Mouse (Mus musculus) v-Abl transformed pro-B cells (cell line): ENCODE measurements around the gene Ccdc57.
"Not testable (repeated sequence)": the region's sequence is repeated elsewhere in the genome, so short reads cannot be mapped to it uniquely, and the experiment has no call there.

Experiments used
- in situ Hi-C, 2 experiments: fragments of 400-800 bp; cut with MboI; formaldehyde crosslinking; loops; one replicate each; pipeline ENCODE4 v1.15.1; 2025; ENCODE audit not compliant: unreplicated experiment in 2 of 2

The Ccdc57 gene

DNA sequence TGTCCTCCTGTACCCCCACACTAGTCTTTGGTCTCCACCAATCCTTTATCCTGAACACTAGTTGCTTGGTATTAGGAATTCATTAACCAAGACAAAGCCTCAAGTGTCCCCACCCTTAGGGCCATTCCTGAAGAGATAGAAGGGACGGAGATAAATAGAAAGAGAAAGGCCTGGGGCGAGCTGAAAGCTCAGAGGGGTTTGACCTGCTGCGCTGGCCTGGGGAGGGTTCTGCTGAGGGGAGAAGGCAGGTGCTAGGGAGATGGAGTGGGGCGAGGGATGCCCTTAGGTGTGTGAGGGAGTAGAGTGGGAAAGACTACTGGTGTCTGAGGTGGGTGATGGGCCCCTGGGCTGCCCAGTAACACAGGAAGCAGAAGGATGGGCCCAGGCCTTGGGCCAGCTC is 78.9 kb downstream of the Ccdc57 start:
- in situ Hi-C loops = no loop called here

DNA sequence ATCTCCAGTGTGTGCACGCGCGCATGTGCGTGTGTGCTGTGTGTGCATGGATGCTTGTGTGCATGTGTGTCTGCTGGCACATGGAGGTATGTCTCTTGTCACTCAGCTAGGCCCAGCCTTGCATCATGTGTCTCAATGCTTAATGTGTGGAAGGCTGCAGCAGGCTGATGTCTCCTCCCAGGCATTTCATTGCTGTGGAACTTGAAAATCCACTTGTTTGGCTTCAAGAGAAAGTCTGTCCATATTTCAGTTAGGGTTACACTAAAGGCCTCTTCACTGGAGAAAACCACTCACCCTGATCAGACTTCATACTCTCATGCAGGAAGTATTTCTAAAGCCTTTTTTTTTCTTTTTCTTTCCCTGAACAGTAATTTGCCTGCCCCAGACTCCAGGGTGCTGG is 79.5 kb downstream of the Ccdc57 start:
- in situ Hi-C loops = no loop called here

DNA sequence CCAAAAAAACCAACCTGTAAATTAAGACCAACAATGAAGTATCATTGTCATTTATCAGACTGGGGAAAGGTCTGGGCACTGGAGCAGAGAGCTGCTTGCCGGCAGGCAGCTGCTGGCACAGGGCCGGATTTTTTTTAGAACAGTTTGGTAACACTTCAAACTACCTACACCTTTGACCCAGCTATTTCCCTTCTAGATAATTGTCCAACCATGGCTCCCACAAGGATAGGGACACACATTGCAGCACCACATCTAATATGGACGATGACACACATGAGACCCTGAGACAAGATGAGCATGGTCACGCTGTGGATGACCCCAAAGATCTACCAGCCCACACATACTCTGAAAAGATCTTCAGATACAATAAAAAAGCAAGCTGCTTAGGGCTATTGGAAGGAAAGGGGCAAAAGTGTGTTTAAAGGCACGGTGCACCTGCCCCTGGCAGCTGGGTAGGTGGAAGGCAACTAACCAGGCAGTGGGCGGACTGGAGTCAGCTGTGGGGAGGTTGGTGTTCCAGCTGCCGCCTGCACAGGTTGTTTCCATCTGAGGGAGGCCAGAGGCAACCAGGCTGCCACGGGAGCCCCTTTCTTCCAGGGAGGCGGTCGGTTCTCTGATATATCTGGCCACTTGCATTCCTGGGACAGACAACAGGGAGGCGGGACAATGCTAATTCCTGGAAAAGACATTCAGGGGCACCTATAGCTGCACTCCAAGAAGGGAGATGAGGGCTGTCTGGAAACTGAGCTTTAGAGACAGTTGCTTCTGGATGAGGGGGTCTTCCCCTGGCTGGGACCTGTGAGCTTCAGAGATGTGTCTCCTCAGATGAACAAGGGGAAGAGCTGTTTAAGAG is 80.4 kb downstream of the Ccdc57 start:
- in situ Hi-C loops = no loop called here

DNA sequence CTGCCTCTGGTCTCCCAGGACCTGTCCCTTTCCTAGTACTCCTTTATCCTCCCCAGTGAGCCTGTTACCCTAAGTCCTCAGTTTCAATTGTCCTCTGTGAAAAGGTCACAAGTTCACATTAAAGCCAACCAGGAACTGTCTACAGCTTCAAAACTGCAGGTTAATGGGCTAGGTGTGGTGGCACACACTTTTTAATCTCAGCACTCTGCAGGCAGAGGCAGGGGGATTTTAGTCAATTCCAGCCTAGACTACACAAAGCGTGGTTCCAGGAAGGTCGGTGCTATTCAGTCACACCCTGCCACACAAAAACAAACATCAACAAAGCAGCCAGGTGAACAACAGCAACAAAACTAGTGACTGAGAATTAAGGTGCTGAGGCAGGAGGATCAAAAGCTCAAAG is 81.1 kb downstream of the Ccdc57 start:
- in situ Hi-C loops = no loop called here

DNA sequence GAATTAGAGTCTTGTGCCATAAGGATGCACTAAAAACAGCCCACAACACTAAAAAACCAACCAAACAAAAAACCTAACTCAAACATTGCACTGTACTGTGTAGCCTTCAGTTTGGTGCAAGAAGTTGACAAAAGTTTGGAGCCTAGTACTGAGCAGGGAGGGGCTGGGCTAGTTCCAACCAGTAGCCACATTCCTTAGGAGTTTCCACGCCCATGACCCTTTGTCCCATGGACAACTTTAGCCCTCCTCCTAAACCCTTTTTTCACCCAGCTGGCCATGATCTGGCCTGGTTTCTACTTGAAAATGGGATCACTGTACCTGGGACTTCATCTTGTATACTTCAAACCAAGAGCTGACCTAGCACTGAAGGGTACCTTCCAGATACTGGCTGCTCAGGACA is 81.5 kb downstream of the Ccdc57 start:
- in situ Hi-C loops = no loop called here

DNA sequence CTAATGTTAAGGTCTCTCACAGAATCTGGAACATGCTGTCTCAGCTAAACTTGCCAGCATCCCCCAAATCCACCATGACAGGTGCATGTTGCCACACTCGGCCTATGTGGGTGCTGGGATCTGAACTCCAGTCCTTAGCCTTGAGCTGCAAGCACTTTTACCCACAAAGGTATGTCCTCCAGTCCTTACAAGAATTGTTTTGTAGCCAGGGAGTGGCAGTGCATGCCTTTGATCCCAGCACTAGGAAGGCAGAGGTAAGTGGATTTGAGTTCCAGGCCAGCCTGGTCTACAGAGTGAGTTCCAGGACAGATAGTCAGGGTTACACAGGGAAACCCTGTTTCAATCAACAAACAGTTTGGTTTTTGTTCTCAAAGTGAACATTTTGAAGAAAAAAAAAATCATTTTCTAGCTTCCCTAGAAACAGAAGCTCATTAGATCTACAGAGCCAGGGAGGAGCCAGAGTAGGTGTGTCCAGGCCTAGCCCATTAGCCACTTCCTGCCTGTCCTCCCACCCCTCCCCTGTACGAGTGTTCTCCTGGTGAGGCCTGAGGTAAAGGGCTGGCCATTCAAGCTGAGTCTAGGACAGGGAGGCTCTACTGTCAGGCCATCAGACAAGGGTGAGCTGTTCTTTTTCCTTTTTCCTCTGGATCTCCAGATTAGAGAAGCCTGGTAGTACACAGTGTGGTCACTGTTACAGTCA is 82.2 kb downstream of the Ccdc57 start:
- in situ Hi-C loops = no loop called here

DNA sequence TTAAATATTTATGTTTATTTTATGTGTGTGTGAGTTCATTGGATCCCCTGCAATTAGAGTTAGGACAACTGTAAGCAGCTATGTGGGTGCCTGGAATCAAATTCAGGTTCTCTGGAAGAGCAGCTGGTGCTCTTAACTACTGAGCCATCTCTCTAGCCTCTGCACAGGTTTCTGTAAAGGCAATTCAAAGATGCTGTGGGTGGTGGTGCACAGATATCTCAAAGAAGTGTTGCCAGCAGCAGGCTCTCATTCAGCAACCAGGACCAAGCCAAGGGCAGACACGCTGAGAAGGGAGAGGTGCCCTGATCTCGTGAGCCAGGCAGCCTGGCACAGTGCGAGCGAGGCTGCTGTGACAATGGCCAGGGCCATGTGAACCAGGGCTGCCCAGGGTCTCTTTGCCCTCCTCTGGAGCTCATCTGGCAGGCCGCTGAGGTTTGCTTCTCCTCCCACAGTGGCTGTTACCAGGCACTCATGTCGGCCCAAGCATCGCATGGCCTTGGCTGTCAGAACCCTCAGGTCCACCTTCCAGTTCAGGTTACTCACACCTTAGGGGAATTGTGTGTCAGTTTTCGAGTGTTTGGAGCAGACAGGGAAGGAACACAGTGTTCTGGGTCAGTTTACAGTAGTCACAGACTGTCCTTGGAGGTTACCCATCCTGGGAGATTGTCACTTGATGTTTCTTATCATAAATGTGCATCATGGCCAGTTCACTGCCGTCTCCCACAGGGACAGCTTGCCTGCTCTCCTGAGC is 85.8 kb downstream of the Ccdc57 start:
- in situ Hi-C loops = no loop called here

DNA sequence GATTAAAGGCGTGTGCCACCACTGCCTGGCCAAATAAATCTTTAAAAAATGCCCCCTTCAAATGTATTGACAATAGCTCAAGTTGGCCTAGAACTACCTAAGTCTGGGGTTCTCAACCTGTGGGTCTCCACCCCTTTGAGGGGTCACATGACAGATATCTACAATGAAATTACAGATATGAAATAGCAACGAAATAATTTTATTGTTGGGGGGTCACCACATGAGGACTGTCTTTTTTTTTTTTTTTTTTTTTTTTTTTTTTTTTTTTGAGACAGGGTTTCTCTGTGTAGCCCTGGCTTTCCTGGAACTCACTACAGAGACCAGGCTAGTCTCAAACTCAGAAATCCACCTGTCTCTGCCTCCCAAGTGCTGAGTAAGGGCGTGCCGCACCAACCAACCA is 88.3 kb downstream of the Ccdc57 start:
- in situ Hi-C loops = no loop called here

DNA sequence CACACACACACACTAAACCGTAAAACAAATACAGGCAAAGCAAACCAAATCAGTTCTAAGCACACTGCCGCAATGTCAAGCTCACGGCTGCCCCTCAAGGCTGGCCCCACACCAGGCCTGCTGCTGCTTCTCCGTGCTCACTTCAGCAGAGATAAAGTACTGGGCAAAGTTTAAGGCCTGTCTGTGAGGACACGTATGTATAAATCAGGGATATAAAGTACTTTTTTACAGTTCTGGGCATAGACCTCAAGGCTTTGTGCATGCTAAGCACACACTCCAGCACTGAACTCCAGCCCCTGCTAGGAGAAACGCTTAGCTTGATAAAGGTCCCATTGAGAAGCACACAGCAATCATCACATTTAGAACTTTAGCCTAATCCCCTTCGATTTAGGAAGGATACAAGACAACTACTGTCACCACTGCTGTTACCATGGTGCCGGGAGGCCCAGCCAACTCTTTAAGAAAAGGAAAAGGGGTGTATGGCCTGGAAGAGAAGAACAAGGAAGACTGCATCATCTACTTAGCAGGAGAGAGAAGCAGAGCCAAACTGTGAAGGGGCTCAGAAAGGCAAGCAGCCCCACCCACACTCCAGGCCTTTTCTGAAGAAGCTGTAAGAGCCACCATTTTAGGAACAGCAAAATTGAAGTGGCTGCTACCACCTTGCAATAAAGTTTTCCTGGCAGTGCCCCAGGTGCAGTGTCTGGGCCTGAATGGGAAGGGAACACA is 99.0 kb downstream of the Ccdc57 start:
- in situ Hi-C loops = no loop called here

DNA sequence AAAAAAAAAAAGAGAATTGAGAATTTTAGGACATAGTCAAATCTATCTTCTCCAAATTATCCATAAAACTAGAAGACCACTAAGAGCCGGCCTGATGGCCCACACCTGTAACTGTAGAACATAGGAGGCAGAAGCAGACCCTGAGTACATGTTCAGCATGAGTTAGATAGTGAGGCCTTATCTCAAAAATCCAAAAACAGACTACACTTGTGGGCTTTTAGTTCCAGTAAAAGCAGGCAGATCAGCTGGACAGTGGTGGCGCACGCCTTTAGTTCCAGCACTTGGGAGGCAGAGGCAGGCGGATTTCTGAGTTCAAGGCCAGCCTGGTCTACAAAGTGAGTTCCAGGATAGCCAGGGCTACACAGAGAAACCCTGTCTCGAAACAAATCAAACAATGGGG is 99.7 kb downstream of the Ccdc57 start:
- in situ Hi-C loops = not testable (repeated sequence)

DNA sequence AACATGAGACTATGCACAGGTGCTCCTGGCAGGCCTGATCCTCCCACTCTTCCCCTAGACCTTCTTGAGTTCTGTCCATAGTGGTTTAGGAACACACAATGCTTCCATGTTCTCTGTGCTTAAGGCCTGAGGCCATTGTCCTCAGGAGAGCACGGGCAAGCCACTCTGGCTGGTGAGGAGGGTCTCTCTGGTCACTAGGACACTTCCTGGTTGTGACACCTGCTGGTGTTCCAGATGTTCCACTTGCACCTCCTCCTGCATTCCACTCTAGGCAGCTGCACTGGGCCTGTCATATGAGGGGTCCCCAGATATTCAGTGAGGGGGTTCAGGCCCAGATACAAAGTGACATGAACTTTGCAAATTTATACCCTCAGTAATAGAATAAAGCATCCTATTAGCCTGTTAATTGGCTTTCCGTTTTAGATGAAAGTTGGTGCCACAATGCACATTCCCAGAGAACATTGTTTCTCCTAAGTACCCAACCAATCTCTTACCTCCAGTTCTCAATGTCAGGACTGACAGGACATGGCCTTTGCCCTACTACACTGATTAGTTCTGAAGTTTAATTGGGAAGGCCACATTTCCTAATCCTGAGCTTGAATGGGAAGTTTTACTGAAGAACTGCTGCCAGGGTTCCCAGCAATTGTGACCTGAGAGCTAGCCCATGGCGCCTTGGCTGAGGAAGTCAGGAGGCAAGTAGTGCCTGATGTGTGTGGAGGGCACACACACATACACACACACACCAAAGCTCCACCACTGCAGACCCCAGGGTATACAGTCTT is 100.8 kb downstream of the Ccdc57 start:
- in situ Hi-C loops = no loop called here

DNA sequence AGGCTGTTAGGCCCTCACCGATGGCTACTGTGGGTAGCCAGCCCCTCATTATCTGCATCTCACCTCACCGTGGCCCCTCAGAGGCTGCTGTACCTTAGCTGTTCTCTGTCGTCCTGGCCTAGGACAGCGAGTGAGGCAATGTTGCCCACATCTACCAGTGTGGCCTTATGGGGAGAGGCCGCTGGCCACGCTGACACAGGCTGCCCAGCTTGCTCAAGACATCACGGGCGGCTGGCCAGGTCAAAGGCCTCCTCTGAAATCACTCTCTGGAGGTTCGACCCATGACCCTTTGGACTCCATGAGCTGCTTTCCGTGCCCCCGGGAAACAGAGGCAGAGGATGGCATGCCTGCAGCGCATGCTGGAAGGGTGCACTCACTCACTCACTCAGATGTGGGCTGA is 102.0 kb downstream of the Ccdc57 start:
- in situ Hi-C loops = no loop called here

DNA sequence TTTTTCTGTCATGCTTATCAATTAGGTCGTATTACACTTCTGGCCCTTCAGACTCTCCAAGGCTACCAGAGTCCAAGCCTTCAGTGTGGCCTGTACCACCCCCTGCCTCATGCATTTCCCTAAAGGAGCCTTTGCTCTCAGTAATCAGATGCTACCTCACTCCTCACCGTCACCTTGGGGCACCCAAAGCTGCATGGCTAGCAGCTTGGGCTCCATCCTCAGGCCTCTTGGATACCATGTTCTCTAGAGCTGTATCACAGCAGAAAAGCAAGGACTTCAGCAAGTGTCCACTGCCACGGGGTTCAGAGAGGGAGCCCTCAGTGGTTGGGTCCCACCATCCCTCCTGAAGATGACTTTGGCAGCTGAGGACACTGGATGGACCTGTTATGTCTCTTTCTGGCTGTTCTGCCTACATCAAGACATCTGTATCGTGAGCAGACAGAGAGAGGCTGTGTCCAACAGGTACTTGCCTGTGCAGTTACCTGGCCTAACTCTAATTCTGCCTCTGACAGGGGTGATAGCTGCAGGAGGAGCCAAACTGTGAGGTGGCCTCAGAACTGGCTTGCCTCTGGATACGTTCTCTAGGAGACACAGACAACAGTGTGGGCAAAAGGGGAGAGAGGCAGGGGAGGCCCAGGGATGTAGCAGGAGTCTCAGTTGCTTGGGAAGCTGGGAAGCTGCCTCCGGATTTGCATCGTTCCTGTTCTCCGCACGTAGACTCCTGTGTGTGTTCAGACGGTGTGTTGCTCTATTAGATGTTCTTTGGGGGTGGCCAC is 102.7 kb downstream of the Ccdc57 start:
- in situ Hi-C loops = loop anchor here in 1 of 2 experiments (5.0 to 10.0 kb wide), 2 partner anchors 77 to 525 kb away; partner anchors contain the start of gene Wdr45b

DNA sequence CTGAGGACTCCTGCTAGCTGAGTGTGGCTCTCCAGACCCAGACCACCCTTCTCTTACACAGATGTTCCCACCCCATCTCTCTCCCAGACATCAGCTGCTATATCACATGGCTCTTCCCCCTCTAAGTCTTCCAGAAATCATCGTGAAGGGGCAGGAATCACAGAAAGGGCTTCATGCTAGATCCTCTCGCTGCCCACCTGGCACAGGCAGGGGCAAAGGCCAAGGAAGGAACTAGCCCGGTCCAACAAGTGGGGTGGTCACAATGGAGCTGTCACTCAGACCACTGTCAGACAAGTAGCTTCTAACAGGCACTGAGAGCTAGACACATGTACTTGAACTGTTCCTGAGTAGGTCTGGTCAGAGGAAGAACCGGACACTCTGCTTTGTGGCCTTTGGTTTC is 104.3 kb downstream of the Ccdc57 start:
- in situ Hi-C loops = loop anchor here in 1 of 2 experiments (5.0 to 10.0 kb wide), 2 partner anchors 79 to 526 kb away; partner anchors contain the start of gene Wdr45b

DNA sequence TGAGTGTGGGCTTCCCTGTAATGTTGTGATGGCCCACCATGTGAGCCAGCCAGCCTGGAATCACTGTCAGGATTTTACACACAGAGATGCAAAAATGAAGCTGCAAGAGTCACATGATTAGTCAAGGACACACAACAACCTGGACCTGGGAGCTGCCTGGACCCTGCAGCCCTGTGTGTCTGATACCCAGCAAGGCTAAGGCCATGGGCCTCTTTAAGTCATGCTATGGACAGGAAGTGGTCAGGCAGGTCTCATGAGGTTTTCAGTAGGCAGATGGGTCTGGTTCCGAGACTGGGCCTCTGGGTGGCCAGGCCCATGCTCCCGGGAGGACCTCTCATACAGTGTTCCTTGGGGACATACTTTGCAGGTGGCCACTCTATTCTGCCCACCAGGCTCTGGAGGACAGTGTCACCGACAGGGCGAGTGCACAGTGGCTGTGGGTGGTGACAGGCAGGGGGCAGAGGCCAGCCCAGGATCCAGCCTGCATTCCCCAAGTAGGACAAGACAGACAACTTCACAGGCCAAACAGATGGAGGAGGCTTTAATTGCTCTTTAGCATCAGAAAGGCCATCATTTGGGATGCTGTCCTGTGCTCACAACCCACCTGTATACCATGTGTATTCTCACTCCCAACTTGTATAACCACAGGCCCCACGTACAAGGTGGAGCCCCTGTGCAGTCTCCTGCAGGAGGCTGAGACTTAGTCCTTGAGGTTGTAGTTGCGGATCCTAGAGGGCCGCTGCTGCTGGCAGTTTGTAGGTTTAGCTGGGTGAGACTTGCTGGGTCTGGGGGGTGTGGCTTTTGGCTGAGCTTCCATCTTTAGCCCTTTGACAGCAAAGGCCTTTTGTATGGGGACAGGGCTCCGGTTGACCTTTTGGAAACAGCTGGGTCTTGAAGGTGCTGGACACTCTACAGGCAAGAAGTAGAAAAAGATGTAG is 106.4 kb downstream of the Ccdc57 start:
- in situ Hi-C loops = loop anchor here in 1 of 2 experiments (5.0 to 10.0 kb wide), 2 partner anchors 81 to 529 kb away; partner anchors contain the start of gene Wdr45b

DNA sequence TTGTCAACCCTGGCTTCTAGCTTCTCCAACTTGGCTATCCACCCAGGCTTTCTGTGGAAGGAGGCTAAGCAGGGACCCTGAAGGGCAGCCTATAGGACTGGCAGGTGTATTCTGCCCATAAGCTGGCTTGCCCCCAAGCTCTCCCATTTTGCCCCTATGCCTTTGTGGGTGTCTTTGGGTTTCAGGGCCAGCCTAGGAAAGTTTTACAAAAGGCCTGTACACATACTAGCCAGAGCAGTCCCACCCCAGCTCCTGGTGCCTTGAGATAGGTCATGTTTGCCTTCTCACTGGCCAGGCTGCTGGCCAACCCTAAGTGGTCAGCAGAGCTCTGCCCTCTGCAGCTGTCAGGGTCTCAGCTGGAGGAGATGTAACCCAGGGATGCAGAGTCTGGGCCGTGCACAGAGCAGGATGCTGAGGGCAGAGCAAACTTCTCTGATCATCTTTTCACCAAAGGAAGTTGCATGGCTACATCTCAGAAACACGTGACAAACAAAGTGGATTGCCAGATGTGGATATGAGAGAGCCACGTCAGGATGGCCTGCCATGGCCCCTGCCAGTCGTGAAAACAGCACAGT is 107.3 kb downstream of the Ccdc57 start:
- in situ Hi-C loops = loop anchor here in 1 of 2 experiments (5.0 to 10.0 kb wide), 2 partner anchors 82 to 529 kb away; partner anchors contain the start of gene Wdr45b

DNA sequence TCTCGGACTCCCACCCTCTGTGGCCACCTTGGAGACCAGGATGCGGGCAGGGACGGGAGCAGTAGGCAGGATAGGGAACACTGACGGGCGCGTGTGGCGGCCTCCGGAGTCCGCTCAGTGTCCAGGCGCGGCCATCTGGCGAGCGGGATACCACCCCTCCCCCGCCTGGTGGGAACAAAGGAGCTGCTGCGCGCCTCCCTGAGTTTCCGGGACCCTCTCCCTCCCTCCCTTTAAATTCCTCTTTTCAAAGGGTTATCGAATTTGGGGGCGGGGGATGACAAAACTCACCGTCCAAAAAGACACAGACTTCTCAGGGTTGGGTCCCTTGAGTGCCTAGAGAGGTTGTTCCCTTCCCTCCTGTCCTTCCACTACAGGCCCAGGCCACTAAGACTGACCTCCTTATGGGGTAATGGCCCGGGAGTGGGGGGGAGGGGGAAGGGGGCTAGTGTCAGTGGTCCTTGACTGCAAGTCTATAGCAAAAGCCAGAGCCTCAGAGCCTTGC is 107.8 kb downstream of the Ccdc57 start:
- in situ Hi-C loops = loop anchor here (5.0 to 10.0 kb wide), 2 partner anchors 82 to 530 kb away; partner anchors contain the start of gene Wdr45b (in 1 of the 2)
